In genomic region chr10:117567379-117568137, GRCm38 (mm10) we compare ENCODE assay signal across 27 mouse cellular contexts.
"Had no signal": no experiment of that assay in that cellular context is flagged by ENCODE, and none has a peak within 500 bp of the region (broad histone marks: within the 10 kb centered on the region; RNA-seq: fewer than 3 reads in every experiment).

No protein-coding gene starts in this region.

- H3K4me3 ChIP-seq: embryonic facial prominence, embryonic 10.5 days; embryonic facial prominence, embryonic 12.5 days; embryonic facial prominence, embryonic 13.5 days; embryonic facial prominence, embryonic 15.5 days; erythroblast, embryonic 14.5 days; forebrain, embryonic 10.5 days; forebrain, embryonic 12.5 days; forebrain, embryonic 13.5 days; forebrain, embryonic 15.5 days; gastrocnemius, adult 2 months; heart, adult 2 months had no signal

- ATAC-seq: forebrain, embryonic 13.5 days; forebrain, embryonic 14.5 days; forebrain, embryonic 15.5 days; forebrain, embryonic 16.5 days; forebrain, postnatal 0 days had no signal

- H3K9me3 ChIP-seq: embryonic facial prominence, embryonic 12.5 days; embryonic facial prominence, embryonic 15.5 days; forebrain, embryonic 12.5 days; forebrain, embryonic 15.5 days had no signal

- H3K4me2 ChIP-seq: embryonic facial prominence, embryonic 12.5 days; embryonic facial prominence, embryonic 13.5 days; embryonic facial prominence, embryonic 15.5 days; forebrain, embryonic 12.5 days; forebrain, embryonic 13.5 days; forebrain, embryonic 15.5 days had no signal

- H3K36me3 ChIP-seq: embryonic facial prominence, embryonic 10.5 days; embryonic facial prominence, embryonic 12.5 days; embryonic facial prominence, embryonic 13.5 days; embryonic facial prominence, embryonic 15.5 days; forebrain, embryonic 10.5 days; forebrain, embryonic 12.5 days; forebrain, embryonic 15.5 days had no signal

- H3K27ac ChIP-seq: embryonic facial prominence, embryonic 10.5 days; embryonic facial prominence, embryonic 12.5 days; embryonic facial prominence, embryonic 13.5 days; embryonic facial prominence, embryonic 15.5 days; forebrain, embryonic 10.5 days; forebrain, embryonic 12.5 days; forebrain, embryonic 13.5 days; forebrain, embryonic 15.5 days; gastrocnemius, adult 2 months; heart, adult 2 months had no signal

- DNase-seq: cerebellum, adult 9-10 months; cerebellum, adult 9-11 months; cerebellum, postnatal 10 days; cerebellum, postnatal 14 days; cerebellum, postnatal 25 days; cerebellum, postnatal 36 days; embryo, embryonic 11 days; forebrain, postnatal 0 days; gastrocnemius, adult 2 months; gastrocnemius, postnatal 10 days; gastrocnemius, postnatal 14 days; gastrocnemius, postnatal 25 days; gastrocnemius, postnatal 36 days; heart, adult 11 months; heart, adult 18-20 months; heart, adult 2 months had no signal

- H3K9ac ChIP-seq: embryonic facial prominence, embryonic 12.5 days; embryonic facial prominence, embryonic 13.5 days; embryonic facial prominence, embryonic 15.5 days; forebrain, embryonic 12.5 days; forebrain, embryonic 13.5 days; forebrain, embryonic 15.5 days; forebrain, postnatal 0 days had no signal
